Mouse (Mus musculus) embryonic facial prominence, embryonic 11.5 days (tissue): Measurements from ENCODE around the gene Gm44790. TPM values are rescaled to one million over a fixed set of nuclear protein-coding genes. Genes with fewer than 3 reads are reported as not detected.

ENCODE experiments used
- ATAC-seq: fragments of 200-750 bp; cut with Nextera tagmentation; replicated peaks from 2 replicates; pipeline ENCODE4 v1.8.0; 2017; ENCODE audit warnings: low read depth; ENCODE audit not compliant: insufficient number of reproducible peaks, low FRiP score, low TSS enrichment
- DNase-seq: peaks from one replicate; pipeline ENCODE4 v3.0.0-alpha.2; 2015; ENCODE audit warnings: low spot score
- H3K27ac ChIP-seq: fragments of 300-500 bp; sonication (generic); replicated peaks from 2 replicates; pipeline ENCODE4 v1.5.1; 2014; ENCODE audit warnings: mild to moderate bottlenecking, low read depth, low read length, control low read depth
- H3K27me3 ChIP-seq: fragments of 300-500 bp; sonication (generic); 2 replicates; pipeline ENCODE4 v1.6.1; 2014; ENCODE audit warnings: mild to moderate bottlenecking, low read length, moderate library complexity, mixed read lengths; ENCODE audit not compliant: control insufficient read depth, insufficient read depth
- H3K36me3 ChIP-seq: fragments of 300-500 bp; sonication (generic); replicated peaks from 2 replicates; pipeline ENCODE4 v1.6.1; 2014; ENCODE audit warnings: low read depth, mild to moderate bottlenecking, low read length, moderate library complexity, mixed read lengths; ENCODE audit not compliant: control insufficient read depth, insufficient read depth
- H3K4me1 ChIP-seq: fragments of 300-500 bp; sonication (generic); 2 replicates; pipeline ENCODE4 v1.6.1; 2014; ENCODE audit warnings: low read length, mixed read lengths; ENCODE audit not compliant: control insufficient read depth, insufficient read depth
- H3K4me2 ChIP-seq: fragments of 300-500 bp; sonication (generic); 2 replicates; pipeline ENCODE4 v1.6.1; 2014; ENCODE audit warnings: low read depth, mild to moderate bottlenecking, control low read depth, low read length, moderate library complexity
- H3K4me3 ChIP-seq: fragments of 300-500 bp; sonication (generic); 2 replicates; pipeline ENCODE4 v1.5.1; 2014; ENCODE audit warnings: low read depth, low read length, control low read depth
- H3K9ac ChIP-seq: fragments of 300-500 bp; sonication (generic); replicated peaks from 2 replicates; pipeline ENCODE4 v1.6.1; 2014; ENCODE audit warnings: mild to moderate bottlenecking, control low read depth, low read length
- H3K9me3 ChIP-seq: fragments of 300-500 bp; sonication (generic); replicated peaks from 2 replicates; pipeline ENCODE4 v1.6.1; 2016; ENCODE audit warnings: mild to moderate bottlenecking, low read length, inconsistent platforms, mixed read lengths; ENCODE audit not compliant: control insufficient read depth
- WGBS: fragments of 180-500 bp; shearing (Covaris S2); extraction: QIAGEN DNeasy Blood & Tissue Kit; methylation state at CpG from one replicate; pipeline ENCODE4 v1.1.7; 2014; 5-methylcytosine and 5-hydroxymethylcytosine counted together
- polyA plus RNA-seq: library from polyadenylated mRNA; unstranded; fragments of >200 nt; fragmentation: Nextera tagmentation; extraction: Ambion mirVana; gene quantifications from 2 replicates; pipeline ENCODE4 v1.2.1, GENCODE M21; 2014

Gm44790 gene
- polyA plus RNA-seq, 1 experiment from 2014 or later, result not detected

DNA sequence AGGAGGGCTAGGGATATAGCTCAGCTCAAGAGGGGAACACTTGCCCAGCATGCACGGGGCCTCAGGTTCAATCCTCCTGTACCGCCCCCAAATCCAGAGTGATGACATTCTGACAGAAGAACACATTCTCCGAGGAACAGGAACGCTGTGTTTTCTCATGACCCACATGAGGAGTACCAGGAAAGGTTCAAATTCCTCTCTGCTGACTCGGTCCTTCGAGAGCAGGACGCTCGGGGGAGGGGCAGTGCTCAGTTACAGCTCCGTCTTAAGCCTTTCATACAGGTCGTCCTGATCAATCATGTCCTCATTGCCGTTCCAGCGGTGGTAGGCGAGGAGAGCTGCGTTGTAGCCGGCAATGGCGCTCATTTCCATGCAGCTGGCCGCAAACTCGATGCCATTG, 38.0 kb upstream of the Gm44790 start:
- DNase-seq, result no peak
- Histone ChIP-seq H3K4me2 (no peak overlapping the region), H3K9me3 (no peaks in the 10 kb centered on the region), H3K9ac (no peak overlapping the region), H3K4me1 (no peaks in the 10 kb centered on the region), H3K36me3 (peaks cover 19% of the 10 kb centered on the region), H3K4me3 (no peak overlapping the region), H3K27me3 (no peaks in the 10 kb centered on the region), H3K27ac (no peak overlapping the region)
- 79% methylated on average over 18 of the region's 18 CpGs for WGBS
- no peak for ATAC-seq

DNA sequence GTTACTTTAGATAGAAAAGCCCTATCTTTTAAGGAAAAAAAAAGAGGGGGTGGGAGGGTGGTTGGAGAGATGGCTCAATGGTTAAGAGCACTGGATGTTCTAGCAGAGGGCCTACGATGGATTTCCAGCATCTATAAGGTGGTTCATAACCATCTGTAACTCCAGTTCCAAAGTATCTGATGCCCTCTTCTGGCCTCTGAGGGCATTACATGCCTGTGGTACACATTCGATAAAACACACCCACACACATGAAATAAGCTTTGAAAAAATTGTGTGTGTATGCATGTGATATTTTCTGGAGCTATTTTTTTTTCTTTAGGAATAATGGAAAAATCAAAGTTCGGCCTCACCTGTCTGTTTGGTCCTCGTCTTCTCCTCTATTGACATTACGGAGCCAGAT, 35.1 kb upstream of the Gm44790 start:
- Histone ChIP-seq H3K9ac (no peak overlapping the region), H3K4me3 (no peak overlapping the region), H3K9me3 (no peaks in the 10 kb centered on the region), H3K27me3 (no peaks in the 10 kb centered on the region), H3K36me3 (peaks cover 19% of the 10 kb centered on the region), H3K4me2 (no peak overlapping the region), H3K27ac (no peak overlapping the region), H3K4me1 (no peaks in the 10 kb centered on the region)
- DNase-seq (no peak), ATAC-seq (no peak)
- WGBS, result 95% methylated on average over 5 of the region's 5 CpGs

DNA sequence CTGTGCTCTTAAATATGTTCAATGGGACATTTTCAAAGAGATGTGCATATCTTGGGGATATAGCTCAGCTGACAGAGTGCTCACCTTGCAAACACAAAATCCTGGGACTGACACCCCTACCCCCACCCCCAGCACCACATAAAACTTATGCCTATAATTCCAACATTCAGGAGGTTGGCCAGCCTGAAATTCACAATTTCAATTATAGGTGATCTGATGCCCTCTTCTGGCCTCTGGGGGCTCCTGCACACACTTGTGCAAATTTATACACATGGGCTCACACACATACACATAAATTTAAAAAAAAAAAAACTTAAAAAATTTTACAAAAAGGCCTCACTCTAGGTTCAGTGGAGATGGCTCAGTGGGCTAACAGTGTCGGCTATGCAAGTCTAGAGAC, 33.3 kb upstream of the Gm44790 start:
- H3K27me3 ChIP-seq, result no peaks in the 10 kb centered on the region
- H3K9me3 ChIP-seq, result no peaks in the 10 kb centered on the region
- no peak overlapping the region for H3K27ac ChIP-seq
- no peak overlapping the region for H3K4me3 ChIP-seq
- no peak overlapping the region for H3K9ac ChIP-seq
- H3K36me3 ChIP-seq, result peaks cover 17% of the 10 kb centered on the region
- H3K4me2 ChIP-seq, result no peak overlapping the region
- no peak for DNase-seq
- H3K4me1 ChIP-seq, result no peaks in the 10 kb centered on the region
- WGBS, result 79% methylated on average over 1 of the region's 1 CpGs
- no peak for ATAC-seq

DNA sequence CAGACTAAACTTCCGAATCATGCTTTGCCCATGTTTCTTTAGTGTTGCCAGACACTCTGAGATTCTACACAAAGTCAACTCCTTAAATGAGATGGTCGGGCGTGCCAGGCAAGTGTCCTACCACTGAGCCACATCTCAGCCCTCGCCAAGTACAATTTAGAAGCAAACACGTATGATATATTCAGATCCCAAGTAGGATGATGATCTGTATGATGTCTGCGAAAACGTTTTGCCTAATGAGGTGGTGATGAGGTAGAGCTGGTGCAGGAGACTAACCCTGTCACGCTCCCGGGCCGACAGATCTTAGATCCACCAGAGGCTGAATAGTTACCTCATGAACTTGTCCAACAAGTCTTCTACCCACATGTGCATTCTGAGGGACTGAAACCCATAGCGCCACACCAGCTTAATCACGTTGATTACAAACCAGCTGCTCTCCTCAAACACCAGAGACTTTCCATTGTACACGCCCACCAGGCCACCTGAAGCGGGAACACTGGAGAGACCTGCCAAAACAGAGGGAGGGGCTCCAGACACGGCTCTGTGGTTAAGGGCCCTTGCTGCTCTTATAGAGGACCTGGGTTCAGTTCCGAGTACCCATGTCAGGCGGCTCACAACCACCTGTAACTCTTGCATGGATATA, 32.3 kb upstream of the Gm44790 start:
- H3K4me1 ChIP-seq, result no peaks in the 10 kb centered on the region
- H3K27me3 ChIP-seq, result no peaks in the 10 kb centered on the region
- 90% methylated on average over 17 of the region's 17 CpGs for WGBS
- no peak overlapping the region for H3K4me3 ChIP-seq
- no peak overlapping the region for H3K4me2 ChIP-seq
- H3K9me3 ChIP-seq, result no peaks in the 10 kb centered on the region
- ATAC-seq (no peak), DNase-seq (no peak)
- peaks cover 8% of the 10 kb centered on the region for H3K36me3 ChIP-seq
- H3K9ac ChIP-seq, result no peak overlapping the region
- H3K27ac ChIP-seq, result no peak overlapping the region

DNA sequence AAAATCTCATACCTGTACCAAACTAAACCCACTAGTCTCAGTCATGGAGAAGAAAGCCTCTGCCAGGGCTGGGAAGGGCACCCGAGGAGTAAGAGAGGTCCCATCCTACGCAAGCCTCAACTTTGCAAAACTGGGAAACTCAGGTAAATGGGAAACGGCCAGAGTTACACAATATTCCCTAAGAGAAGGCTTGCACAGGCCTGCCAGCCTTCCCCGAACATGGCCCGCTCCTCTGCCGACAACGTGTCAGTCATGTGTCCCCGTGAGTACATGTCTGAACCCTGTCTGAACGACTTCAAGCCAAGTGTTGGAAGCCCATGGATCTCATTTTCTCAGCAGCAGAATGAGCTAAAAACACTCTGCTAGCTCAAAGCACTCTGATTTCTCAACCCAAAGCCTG, 31.4 kb upstream of the Gm44790 start:
- H3K4me2 ChIP-seq, result no peak overlapping the region
- no peak overlapping the region for H3K27ac ChIP-seq
- H3K4me3 ChIP-seq, result no peak overlapping the region
- H3K36me3 ChIP-seq, result peaks cover 8% of the 10 kb centered on the region
- no peaks in the 10 kb centered on the region for H3K9me3 ChIP-seq
- WGBS, result 85% methylated on average over 9 of the region's 9 CpGs
- no peak for DNase-seq
- H3K4me1 ChIP-seq, result no peaks in the 10 kb centered on the region
- no peak for ATAC-seq
- no peaks in the 10 kb centered on the region for H3K27me3 ChIP-seq
- no peak overlapping the region; the same call in 1 of the 2 replicates for H3K9ac ChIP-seq

DNA sequence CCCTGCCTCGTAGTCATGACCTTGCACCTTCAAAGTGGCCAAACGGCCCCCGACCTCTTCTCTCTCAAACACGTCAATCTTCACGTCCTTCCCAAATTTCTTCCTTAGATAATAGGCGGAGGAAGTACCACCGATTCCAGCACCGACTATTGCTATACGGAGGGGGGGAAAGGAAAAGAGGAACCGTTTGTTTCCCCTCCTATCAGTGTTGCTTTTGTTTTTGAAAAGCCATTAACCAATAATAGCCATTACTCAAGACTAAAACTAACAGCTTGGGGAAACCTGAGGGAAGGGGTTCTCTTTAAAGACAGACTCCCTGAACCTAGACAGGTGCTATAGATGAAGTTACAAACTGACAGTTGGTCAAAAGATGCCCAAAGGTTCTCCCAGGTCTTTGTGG, 30.5 kb upstream of the Gm44790 start:
- ATAC-seq, result 0 out of 2 replicates have a peak, but pooled peaks have one; percentile 1
- peak overlapping the region; percentile 91 for H3K4me2 ChIP-seq
- 39% methylated on average over 10 of the region's 10 CpGs for WGBS

DNA sequence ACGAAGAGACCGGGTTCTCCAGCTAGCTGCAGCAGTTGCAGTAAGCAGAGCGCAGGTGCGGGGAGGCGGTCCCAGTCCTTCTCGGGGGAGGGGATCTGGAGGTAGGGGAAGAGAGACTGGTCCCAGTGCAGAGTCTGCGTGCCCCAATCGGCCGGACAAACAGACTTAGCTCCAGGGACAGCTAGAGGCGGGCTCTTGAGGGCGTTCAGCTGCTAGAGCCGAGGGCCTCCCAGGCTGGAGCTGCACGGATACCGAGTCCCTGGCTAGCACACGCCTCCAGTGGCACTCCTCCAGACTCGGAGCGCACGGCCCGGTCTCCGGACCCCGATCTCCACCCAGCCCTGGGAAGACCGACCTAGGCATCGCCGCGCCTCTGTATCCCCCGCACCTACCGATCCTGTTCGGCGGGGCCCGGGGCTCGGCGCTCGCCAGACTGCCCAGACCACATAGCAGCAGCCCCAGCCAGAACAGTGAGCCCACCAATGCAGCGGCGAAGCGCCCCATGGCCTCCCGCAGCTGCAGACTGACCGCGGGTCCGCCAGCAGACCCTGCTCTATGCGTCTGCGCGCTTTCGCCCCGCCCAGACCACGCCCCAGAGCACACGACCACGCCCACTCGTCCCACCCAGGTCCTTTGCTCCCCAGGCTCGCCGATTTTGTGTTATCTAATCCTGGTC, 29.7 kb upstream of the Gm44790 start, which contains the start of gene Pcyox1:
Gene Pcyox1 (minus strand): TSS at position 574 of the 676 bp plus-strand sequence.
- Histone ChIP-seq H3K9me3 (no peaks in the 10 kb centered on the region), H3K4me3 (peak within 1 kb of the TSS; percentile 94), H3K4me2 (peak within 1 kb of the TSS; percentile 91), H3K27ac (peak within 1 kb of the TSS; percentile 83), H3K9ac (peak within 1 kb of the TSS; percentile 84), H3K4me1 (no peaks in the 10 kb centered on the region), H3K27me3 (no peaks in the 10 kb centered on the region), H3K36me3 (peaks cover 3% of the 10 kb centered on the region)
- DNase-seq (peak; percentile 93), ATAC-seq (peak; percentile 91)
- under 1% methylated on average over 47 of the region's 51 CpGs for WGBS

More for the DNA sequence above, 30.5 kb upstream of the Gm44790 start:
- Histone ChIP-seq H3K4me3 (peak overlapping the region; percentile 94), H3K27ac (no peak overlapping the region), H3K27me3 (no peaks in the 10 kb centered on the region), H3K9ac (peak overlapping the region; percentile 84), H3K36me3 (peaks cover 8% of the 10 kb centered on the region), H3K4me1 (no peaks in the 10 kb centered on the region), H3K9me3 (no peaks in the 10 kb centered on the region)
- no peak for DNase-seq
